Mouse (Mus musculus) kidney, postnatal 36 days (tissue): ENCODE results near the gene Vwc2.

Source experiments
- DNase-seq, 2 experiments: peaks; one replicate each; pipeline ENCODE4 v3.0.0; 2021 to 2022; ENCODE audit warnings: mixed read lengths in 2 of 2

Vwc2 gene

GRCm38 (mm10) chr11:11113576-11114233, at the start of gene Vwc2:
Gene Vwc2, plus strand, starts transcription at chr11:11114223.
- no peak for DNase-seq

DNA sequence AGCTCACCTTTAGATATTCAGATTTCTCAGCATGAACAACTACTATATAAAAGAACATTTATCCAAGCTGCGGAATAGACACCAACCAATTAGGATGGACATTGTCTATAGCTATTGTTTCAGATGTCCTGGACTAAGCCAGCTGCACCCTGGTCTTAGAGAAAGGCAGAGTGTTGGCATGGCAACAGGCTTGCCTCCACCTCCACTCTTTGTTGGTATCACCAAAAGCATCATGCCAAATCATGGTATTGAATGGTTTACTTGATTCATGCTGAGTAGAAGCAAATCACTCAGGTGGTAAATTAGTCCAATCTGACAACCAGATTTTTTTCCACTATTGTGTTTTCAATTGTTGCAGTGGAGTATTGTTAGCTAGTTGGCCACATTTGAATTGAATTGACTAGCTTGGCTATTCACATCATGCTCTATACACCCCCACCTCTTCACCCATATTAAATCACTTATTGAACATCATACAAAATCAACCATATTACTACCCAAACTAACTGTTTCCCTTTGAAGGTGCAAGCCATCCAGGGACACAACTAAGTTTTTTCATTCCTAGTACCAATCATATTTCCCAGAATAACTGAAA, 25.8 kb upstream of the Vwc2 start:
- no peak for DNase-seq

DNA sequence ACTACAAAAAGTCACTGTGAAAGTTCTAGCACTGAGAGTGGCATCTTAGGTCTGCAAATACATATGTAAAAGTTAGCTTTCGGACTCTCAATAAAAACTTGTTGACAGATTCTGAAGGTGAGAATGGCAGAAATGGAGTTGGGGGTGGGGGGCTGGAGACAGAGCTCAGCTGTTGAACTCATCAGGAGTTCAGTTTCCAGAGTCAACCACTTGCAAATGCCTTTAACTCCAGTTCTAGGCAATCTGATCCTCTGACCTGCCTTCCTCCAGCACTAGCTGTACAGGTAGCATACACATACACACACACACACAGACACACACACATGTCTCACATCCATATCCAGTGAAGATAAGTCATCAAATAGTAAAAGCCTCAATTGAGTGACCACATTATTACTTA, 16.4 kb upstream of the Vwc2 start:
- no peak for DNase-seq

DNA sequence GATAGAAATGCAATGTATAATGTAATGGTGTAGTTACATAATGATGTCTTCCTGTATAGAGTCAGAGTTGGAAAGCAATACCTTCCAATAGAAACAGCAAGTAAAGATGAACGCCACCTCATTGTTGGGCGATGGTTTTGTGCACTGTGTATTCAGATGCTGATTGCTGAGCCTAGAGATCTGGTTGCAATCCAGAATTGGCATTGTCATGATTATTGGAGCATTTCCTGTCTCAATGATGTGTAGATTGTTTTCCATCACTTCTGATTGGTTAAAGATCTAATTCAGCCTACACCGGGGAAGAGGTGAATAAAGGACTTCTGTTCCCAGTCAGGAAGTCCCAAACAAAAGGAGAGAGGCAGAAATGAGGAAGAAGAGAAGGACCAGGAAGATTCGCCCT, 15.7 kb upstream of the Vwc2 start:
- no peak for DNase-seq

GRCm38 (mm10) chr11:11099011-11099410, 15.0 kb upstream of the Vwc2 start:
- DNase-seq, result no peak

GRCm38 (mm10) chr11:11102182-11102581, 11.8 kb upstream of the Vwc2 start:
- DNase-seq, result no peak

DNA sequence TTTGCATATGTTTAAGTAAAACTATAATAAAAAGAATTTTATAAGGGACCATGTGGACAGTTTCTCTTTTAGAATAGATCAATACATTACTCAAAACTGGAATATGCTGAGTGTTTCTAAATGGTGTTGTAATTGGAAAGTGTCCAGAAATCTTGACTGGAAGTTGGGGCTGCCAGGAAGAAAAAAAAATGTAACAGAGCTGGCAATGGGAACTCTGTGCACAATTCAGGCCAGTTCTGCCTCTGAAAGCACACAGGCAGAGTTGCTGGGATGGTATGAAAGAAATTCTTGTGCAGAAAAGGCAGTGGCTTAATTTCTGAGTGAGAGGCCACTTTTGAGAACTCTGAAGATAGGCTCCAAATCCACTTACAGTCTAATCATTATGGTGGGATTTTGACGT, 11.4 kb upstream of the Vwc2 start:
- no peak for DNase-seq

DNA sequence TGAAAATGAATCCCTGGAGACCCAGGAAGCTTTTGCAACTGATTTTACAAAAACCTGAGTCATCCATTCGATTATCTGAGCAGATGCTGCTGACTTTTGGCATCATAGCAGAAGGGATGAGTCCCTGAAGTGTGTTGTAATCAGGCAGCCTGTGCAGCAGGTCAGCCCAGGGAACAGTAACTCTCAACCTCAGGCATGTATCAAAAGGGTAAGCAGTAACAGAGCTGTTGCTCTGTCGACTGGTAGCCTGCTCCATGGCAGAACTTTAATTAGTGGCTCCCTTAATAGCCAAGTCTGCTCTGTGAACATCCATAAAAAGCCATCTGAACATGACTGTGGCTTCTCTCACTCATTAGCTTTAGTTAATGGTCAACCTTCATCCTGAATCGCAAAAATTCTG, 5.1 kb upstream of the Vwc2 start:
- no peak for DNase-seq

DNA sequence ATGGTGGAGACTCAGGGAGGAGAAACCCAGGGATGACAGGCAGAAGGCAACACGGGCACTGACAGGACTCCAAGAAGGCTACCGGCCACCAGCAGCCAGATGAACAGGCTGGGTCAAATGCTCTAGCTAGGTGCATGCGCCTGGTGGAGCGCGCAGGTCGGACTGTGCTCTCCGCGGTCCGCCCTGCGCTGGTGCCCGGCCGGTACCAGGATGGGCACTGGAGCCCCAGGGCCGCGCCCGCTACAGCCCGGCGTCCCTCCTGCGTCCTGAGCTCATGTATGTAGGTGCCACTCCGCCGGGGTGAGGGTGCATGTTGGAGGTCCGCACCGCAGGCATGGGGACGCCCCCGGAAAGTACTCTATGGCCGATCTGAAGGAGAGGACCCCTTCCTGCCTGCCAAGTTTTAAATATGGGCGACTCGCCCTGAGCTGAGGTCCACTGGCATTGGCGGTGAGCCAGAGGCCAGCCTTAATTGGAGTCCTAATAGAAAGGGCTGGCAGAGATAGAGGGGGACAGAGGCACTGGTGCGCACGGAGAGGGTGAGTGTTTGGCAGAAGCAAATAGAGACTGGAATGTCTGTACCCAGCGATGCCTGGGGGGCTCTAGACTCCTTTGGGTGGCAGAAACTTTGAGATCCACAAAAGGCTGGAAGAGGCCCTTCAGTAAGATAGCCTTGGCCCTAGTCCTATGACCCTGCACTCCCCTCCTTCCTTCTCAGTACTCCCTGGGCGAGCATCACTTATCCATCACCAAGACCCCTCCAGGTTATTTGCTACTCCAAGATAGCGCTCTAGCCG, 409 bp downstream of the Vwc2 start:
- no peak for DNase-seq

GRCm38 (mm10) chr11:11115031-11115647, 1.1 kb downstream of the Vwc2 start:
- DNase-seq, result no peak

- no peak for DNase-seq
Measured at GRCm38 (mm10) chr11:11115648-11116590, 1.9 kb downstream of the Vwc2 start.

DNA sequence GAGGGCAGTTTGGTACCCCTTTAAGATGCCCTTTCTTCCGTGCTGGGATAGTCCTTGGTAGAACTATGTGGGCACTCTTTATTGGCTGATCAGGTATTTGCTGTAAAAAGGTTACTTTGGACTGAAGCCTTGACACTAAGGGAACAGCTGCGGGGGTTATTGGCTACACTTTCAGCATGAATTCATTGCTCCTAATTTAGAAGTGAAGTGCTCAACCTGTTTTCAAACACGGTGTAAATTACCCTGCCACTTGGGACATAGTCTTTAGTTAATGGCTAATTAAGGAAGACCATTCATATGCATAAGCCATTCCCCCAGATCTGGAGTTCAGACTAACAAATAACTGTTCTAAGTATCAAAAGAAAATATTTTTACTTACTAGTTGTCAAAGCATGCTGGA, 2.7 kb downstream of the Vwc2 start:
- no peak for DNase-seq

- DNase-seq, result no peak
Measured at GRCm38 (mm10) chr11:11122866-11123265, 8.8 kb downstream of the Vwc2 start.

- peak; percentile 23 to 50 for DNase-seq
Measured at GRCm38 (mm10) chr11:11131414-11132077, 17.5 kb downstream of the Vwc2 start.

- no peak for DNase-seq
Measured at GRCm38 (mm10) chr11:11140622-11141021, 26.6 kb downstream of the Vwc2 start.

- no peak for DNase-seq
Measured at GRCm38 (mm10) chr11:11152681-11153080, 38.7 kb downstream of the Vwc2 start.

DNA sequence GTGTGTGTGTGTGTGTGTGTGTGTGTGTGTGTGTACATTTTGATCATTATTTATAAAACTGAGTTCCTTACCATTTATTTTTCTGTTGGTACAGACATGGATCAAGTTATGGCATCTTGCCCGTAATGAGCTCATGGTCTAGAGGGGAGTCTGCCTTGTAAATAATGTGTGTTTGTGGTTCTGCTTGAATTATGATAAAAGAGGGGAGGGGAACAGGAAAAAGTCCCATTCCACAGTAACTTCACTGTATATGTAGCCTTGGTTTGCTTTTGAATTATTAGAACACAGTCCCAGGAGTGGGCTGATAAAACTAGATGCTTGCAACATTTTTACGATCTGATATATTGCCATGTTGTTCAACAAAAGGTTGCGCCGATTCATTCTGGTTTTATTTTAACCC, 57.4 kb downstream of the Vwc2 start:
- no peak for DNase-seq

- no peak for DNase-seq
Measured at GRCm38 (mm10) chr11:11175259-11175658, 61.2 kb downstream of the Vwc2 start.

DNA sequence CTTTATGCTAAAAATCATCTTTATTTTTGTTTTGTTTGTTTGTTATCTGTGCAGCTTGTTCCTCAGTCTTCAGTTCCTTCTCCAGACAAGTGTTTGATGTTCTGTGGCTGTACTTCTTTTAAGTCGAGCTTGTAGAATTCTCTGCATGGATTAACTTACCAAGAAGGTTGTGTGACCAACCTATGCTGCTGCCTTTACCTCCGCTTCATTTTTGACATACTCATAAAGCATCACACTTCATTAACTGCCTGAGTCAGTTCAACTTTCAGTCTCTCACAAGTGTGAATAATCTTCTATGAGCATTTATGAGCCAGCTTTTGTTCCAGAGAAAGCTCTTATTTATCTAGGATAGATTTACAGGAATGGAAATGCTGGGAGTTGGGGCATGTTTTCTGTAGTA, 68.7 kb downstream of the Vwc2 start:
- no peak for DNase-seq

DNA sequence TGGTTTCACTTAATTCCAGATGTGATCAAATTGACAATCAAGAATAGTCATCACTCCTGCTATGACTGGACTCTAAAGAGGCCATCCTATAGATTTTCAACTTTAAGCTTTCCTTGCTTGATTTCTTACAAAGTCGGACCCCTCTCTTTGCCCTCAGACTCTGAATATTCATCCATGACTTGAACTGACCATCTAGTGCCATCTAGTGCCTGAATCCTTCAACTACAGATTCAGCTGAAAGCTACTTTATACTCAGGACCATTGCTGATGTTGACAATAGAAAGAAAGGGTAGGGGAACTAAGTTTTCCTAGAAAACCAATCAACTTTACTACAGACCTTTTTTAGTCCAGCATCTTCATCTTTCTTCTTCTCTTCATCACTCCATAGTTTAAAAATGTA, 109.1 kb downstream of the Vwc2 start:
- peak in 1 of 2 experiments; percentile 5 for DNase-seq

DNA sequence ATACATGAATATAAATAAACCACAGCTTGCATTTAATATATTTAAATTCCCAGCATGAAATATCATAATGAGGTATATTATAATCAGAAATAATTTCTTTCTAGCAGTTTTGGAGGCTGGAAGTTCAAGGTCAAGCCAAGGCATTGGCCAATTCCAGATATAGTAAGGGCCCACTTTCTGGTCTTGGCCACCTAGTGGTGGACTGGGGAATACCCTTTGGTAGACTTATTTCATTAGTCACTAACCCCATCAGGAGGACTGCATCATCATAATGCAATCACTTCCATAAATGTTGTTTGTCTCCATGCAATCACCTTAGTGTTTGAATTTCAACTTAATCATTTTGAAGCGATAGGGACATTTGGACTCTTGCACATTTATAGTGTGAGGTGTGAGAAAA, 125.3 kb downstream of the Vwc2 start:
- peak in 1 of 2 experiments; percentile 25 for DNase-seq
